ENCODE assay signal across 7 mouse cellular contexts in genomic region chr4:152226901-152227486, GRCm38 (mm10). TPM values are rescaled to one million over a fixed set of nuclear protein-coding genes. Genes with fewer than 3 reads are reported as not detected.
DNase-seq lines count a peak whose midpoint lies in the region; ATAC-seq and TF ChIP-seq lines count a peak whose summit lies in the region.

No protein-coding gene starts in this region.

- H3K9me3 ChIP-seq in liver, embryonic 11.5 days (ENCODE audit: control insufficient read depth, low read length), result no peaks in the 10 kb centered on the region

- no peak overlapping the region for H3K4me2 ChIP-seq in liver, embryonic 11.5 days

- TF ChIP-seq CTCF in liver, adult 2 months (IDR thresholded peaks at IDR 0.05; ENCODE audit: low read depth, low read length), result no peak

- peaks cover 44% of the 10 kb centered on the region for H3K4me1 ChIP-seq in liver, adult 2 months (ENCODE audit: control insufficient read depth, insufficient read depth, low read length)
- no peaks in the 10 kb centered on the region for H3K4me1 ChIP-seq in liver, embryonic 11.5 days (replicated peaks; ENCODE audit: control insufficient read depth, insufficient read depth, low read length)

- peak overlapping the region; percentile 4 for H3K27ac ChIP-seq in liver, adult 2 months (replicated peaks; ENCODE audit: insufficient read depth, low read depth, low read length)
- no peak overlapping the region for H3K27ac ChIP-seq in liver, embryonic 11.5 days (ENCODE audit: low read depth, low read length)

- no peak overlapping the region for H3K4me3 ChIP-seq in liver, adult 2 months (ENCODE audit: insufficient read depth, low read depth, low read length)
- H3K4me3 ChIP-seq in liver, embryonic 11.5 days (ENCODE audit: low read depth, low read length), result no peak overlapping the region

- no peaks in the 10 kb centered on the region for H3K36me3 ChIP-seq in liver, adult 2 months (ENCODE audit: control insufficient read depth, insufficient read depth, low read length)
- H3K36me3 ChIP-seq in liver, embryonic 11.5 days (ENCODE audit: control insufficient read depth, insufficient read depth, low read length), result peaks cover 3% of the 10 kb centered on the region; the same call in 1 of the 2 replicates

- no peak for ATAC-seq in liver, embryonic 11.5 days (replicated peaks; ENCODE audit: low FRiP score)
- ATAC-seq in CD4-positive, CD25-positive, alpha-beta regulatory T cell, adult 4 months, result no peak

- H3K79me2 ChIP-seq in liver, adult 2 months (ENCODE audit: control insufficient read depth, insufficient read depth, low read length), result no peaks in the 10 kb centered on the region; the same call in 1 of the 2 replicates

- no peaks in the 10 kb centered on the region for H3K27me3 ChIP-seq in liver, adult 2 months (ENCODE audit: control insufficient read depth, insufficient read depth, low read length)
- H3K27me3 ChIP-seq in liver, embryonic 11.5 days (replicated peaks; ENCODE audit: control insufficient read depth, insufficient read depth, low read length), result no peaks in the 10 kb centered on the region

- 69% methylated on average over 13 of the region's 13 CpGs for WGBS in liver, adult 2 months
- 89% methylated on average over 13 of the region's 13 CpGs for WGBS in liver, embryonic 11.5 days

- peak; percentile 70 for DNase-seq in liver, adult 2 months (ENCODE audit: extremely low read depth, low read depth, low spot score)
- DNase-seq in liver, embryonic 11.5 days (ENCODE audit: low spot score), result no peak
- DNase-seq in fibroblast of lung, adult 2 months (ENCODE audit: low read depth), result peak; percentile 89
- peak; percentile 77 for DNase-seq in left cerebral cortex, adult 11 months (ENCODE audit: low spot score)
- DNase-seq in right cerebral cortex, postnatal 36 days (ENCODE audit: low spot score in 2 of 2), result peak; percentile 72 to 86
- no peak for DNase-seq in kidney, adult 18-20 months

- no peak for TF ChIP-seq POLR2A in liver, adult 2 months (IDR thresholded peaks at IDR 0.05; ENCODE audit: extremely low read depth, insufficient read depth, low read length)

- no peak overlapping the region for H3K9ac ChIP-seq in liver, adult 2 months (ENCODE audit: low read depth, low read length)
- H3K9ac ChIP-seq in liver, embryonic 11.5 days (ENCODE audit: low read depth, low read length), result no peak overlapping the region

RNA-seq across cellular contexts. Expression of gene Gpr153, which starts 47.0 kb away (rescaled TPM):
- 0.46 and 0.54 TPM in 2 replicates for total RNA-seq in liver, adult 2 months (2014; rRNA removed)
- 0.98 and 1.1 TPM in 2 replicates for polyA plus RNA-seq in liver, adult 2 months (2012; rRNA removed)
- polyA plus RNA-seq in liver, embryonic 11.5 days (2014; fragmentation: Nextera tagmentation; extraction: Ambion mirVana), result 1.9 and 2.2 TPM in 2 replicates
- polyA plus RNA-seq in CD4-positive, CD25-positive, alpha-beta regulatory T cell, adult 4 months (2017; shearing (Covaris generic)), result under 1 TPM in 1 of 2 experiments, not detected in 1; 0.13 TPM

RNA-seq across cellular contexts. Expression of gene Acot7, which starts 49.1 kb away (rescaled TPM):
- total RNA-seq in liver, adult 2 months (2014; rRNA removed), result 9.3 and 10.7 TPM in 2 replicates
- polyA plus RNA-seq in liver, adult 2 months (2012; rRNA removed), result 18.4 and 20.8 TPM in 2 replicates
- 50.0 and 51.1 TPM in 2 replicates for polyA plus RNA-seq in liver, embryonic 11.5 days (2014; fragmentation: Nextera tagmentation; extraction: Ambion mirVana)
- 100 to 1,000 TPM; 108 to 145 TPM for polyA plus RNA-seq in CD4-positive, CD25-positive, alpha-beta regulatory T cell, adult 4 months (2017; shearing (Covaris generic))

Comparison
In these comparisons a context has a peak if more than half of its experiments do, and no peak if none do; other contexts are left out.
1. DNase-seq: peak in liver, adult 2 months (single experiment), fibroblast of lung, adult 2 months (single experiment), left cerebral cortex, adult 11 months (single experiment) and right cerebral cortex, postnatal 36 days (2 of 2); none in liver, embryonic 11.5 days (single experiment) and kidney, adult 18-20 months (single experiment).